Mouse (Mus musculus) G1E (cell line): ENCODE data around the gene Slc26a11.

ENCODE experiments used
- CTCF ChIP-seq: IDR thresholded peaks from 2 replicates; pipeline ENCODE4 v1.5.1; 2012; ENCODE audit warnings: low read depth, low read length, inconsistent platforms, mixed read lengths
- GATA2 ChIP-seq: IDR thresholded peaks from 2 replicates; pipeline ENCODE4 v1.6.1; 2012; ENCODE audit warnings: low read depth, low read length, inconsistent platforms, borderline replicate concordance
- TAL1 ChIP-seq: conservative IDR thresholded peaks from 2 replicates; pipeline ENCODE4 v1.6.1; 2012; ENCODE audit warnings: low read depth, low read length, inconsistent platforms, mixed read lengths

GRCm38 (mm10) chr11:119381631-119382337, 26.4 kb downstream of the Slc26a11 start:
- TF ChIP-seq CTCF (no peak), TAL1 (no peak), GATA2 (no peak)
